Comparison of ENCODE assay signal across 11 mouse cellular contexts in the genomic region with DNA sequence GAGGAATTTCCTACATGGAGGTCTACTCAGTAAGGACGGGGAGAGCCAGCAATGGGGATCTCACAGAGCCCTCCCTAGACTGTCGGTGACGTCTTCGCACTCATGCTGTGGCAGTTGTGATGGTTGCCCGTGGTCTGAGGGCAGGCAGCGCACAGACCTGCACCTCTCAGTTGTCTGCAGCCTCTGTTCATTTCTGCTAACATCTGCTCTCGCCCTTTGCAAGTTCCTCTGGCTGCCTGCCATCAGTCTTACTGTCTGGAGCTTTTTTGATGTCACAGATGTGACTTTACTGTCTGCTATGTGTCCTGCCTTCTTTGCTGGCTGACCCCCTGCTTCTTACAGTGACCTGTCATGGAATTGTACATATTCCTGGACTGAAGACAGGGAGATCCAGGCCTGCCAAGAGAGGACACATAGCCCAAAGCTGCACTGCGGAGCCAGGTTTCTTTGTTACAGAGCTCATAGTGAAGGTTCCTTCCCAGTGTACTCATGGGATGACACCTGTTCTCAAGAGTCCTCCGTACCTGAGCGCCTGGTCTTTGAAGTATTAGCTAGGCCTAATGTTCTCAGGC. TPM values are rescaled to one million over a fixed set of nuclear protein-coding genes. Genes with fewer than 3 reads are reported as not detected.
DNase-seq lines count a peak whose midpoint lies in the region; ATAC-seq lines count a peak whose summit lies in the region.
"Had no signal": no experiment of that assay in that cellular context is flagged by ENCODE, and none has a peak within 500 bp of the region (broad histone marks: within the 10 kb centered on the region; RNA-seq: fewer than 3 reads in every experiment).

No protein-coding gene starts in this region.

- H3K36me3 ChIP-seq in heart, embryonic 11.5 days (ENCODE audit: control insufficient read depth, insufficient read depth, low read length): no peaks in the 10 kb centered on the region
- H3K36me3 ChIP-seq: stomach, embryonic 15.5 days had no signal

- intact Hi-C loops in heart, postnatal 36 days (cut with DNase I): no loop called here

- no peaks in the 10 kb centered on the region for H3K9me3 ChIP-seq in heart, embryonic 11.5 days (replicated peaks; ENCODE audit: control insufficient read depth, low read length)
- H3K9me3 ChIP-seq: stomach, embryonic 15.5 days had no signal

- no peak overlapping the region for H3K4me3 ChIP-seq in heart, embryonic 11.5 days (ENCODE audit: low read depth, low read length)
- H3K4me3 ChIP-seq: stomach, embryonic 15.5 days had no signal

- 74% methylated on average over 10 of the region's 10 CpGs for WGBS in heart, embryonic 11.5 days (ENCODE audit: insufficient replicate concordance)

- no peak overlapping the region for H3K4me2 ChIP-seq in heart, embryonic 11.5 days
- H3K4me2 ChIP-seq: stomach, embryonic 15.5 days had no signal

- peaks cover 22% of the 10 kb centered on the region for H3K4me1 ChIP-seq in heart, embryonic 11.5 days (ENCODE audit: control insufficient read depth, insufficient read depth, low read length)
- H3K4me1 ChIP-seq: stomach, embryonic 15.5 days had no signal

- no peak overlapping the region for H3K27ac ChIP-seq in heart, embryonic 11.5 days (ENCODE audit: low read depth, low read length)
- H3K27ac ChIP-seq: stomach, embryonic 15.5 days had no signal

- ATAC-seq in heart, embryonic 11.5 days (replicated peaks; ENCODE audit: insufficient number of reproducible peaks, low FRiP score, low TSS enrichment): no peak

- peak; percentile 31 to 52 for DNase-seq in heart, adult 18-20 months
- peak; percentile 43 for DNase-seq in right cerebral cortex, postnatal 4 days
- DNase-seq in right cerebral cortex, adult 18-20 months: no peak
- DNase-seq in heart, postnatal 36 days: peak; percentile 19 to 34
- peak; percentile 67 for DNase-seq in thymus, postnatal 25 days
- no peak for DNase-seq in cerebellum, postnatal 25 days
- DNase-seq in natural killer cell, adult 2 months (ENCODE audit: low spot score in 2 of 2): no peak

- no peaks in the 10 kb centered on the region for H3K27me3 ChIP-seq in heart, embryonic 11.5 days (ENCODE audit: control insufficient read depth, insufficient read depth, low read length)
- H3K27me3 ChIP-seq: stomach, embryonic 15.5 days had no signal

- H3K9ac ChIP-seq in heart, embryonic 11.5 days (ENCODE audit: low read depth, low read length): no peak overlapping the region
- H3K9ac ChIP-seq: stomach, embryonic 15.5 days had no signal

RNA-seq across cellular contexts. Expression of a gene that starts 10.7 kb away (rescaled TPM):
- total RNA-seq in heart, adult 18-20 months (2021): 1 to 10 TPM; 1.6 to 1.7 TPM
- polyA plus RNA-seq in heart, embryonic 11.5 days (2014; fragmentation: Nextera tagmentation; extraction: Ambion mirVana): 0.47 and 0.63 TPM in 2 replicates
- total RNA-seq in heart, postnatal 36 days (2021): 1 to 10 TPM; 1.4 to 2.4 TPM
- total RNA-seq: megakaryocyte, adult 5-6 weeks; neutrophil, adult 5-6 weeks had no signal

RNA-seq across cellular contexts. Expression of a gene that starts 33.5 kb away (rescaled TPM):
- under 1 TPM; 0.37 to 0.39 TPM for total RNA-seq in heart, adult 18-20 months (2021)
- 0.39 and 0.54 TPM in 2 replicates for polyA plus RNA-seq in heart, embryonic 11.5 days (2014; fragmentation: Nextera tagmentation; extraction: Ambion mirVana)
- under 1 TPM; 0.19 to 0.43 TPM for total RNA-seq in heart, postnatal 36 days (2021)
- total RNA-seq: megakaryocyte, adult 5-6 weeks; neutrophil, adult 5-6 weeks had no signal

Comparison
In these comparisons a context has a peak if more than half of its experiments do, and no peak if none do; other contexts are left out.
1. DNase-seq: peak in heart, adult 18-20 months (2 of 2), right cerebral cortex, postnatal 4 days (single experiment), heart, postnatal 36 days (2 of 2) and thymus, postnatal 25 days (single experiment); none in right cerebral cortex, adult 18-20 months (single experiment), cerebellum, postnatal 25 days (0 of 2) and natural killer cell, adult 2 months (0 of 2).